Mouse (Mus musculus) layer of hippocampus, postnatal 14 days (tissue): ENCODE results near the gene Tead1. TPM values are rescaled to one million over a fixed set of nuclear protein-coding genes. Genes with fewer than 3 reads are reported as not detected.

Source experiments
- DNase-seq, 2 experiments: peaks; one replicate each; pipeline ENCODE4 v3.0.0; 2021 to 2022; ENCODE audit warnings: low spot score in 2 of 2, mixed read lengths in 1 of 2
- total RNA-seq, 2 experiments: library from RNA; stranded (reverse); gene quantifications; 2 replicates each; pipeline ENCODE4 v1.2.3; 2021

Tead1 gene
- total RNA-seq, 2 experiments from 2014 or later, result 30.7 to 34.3 TPM

DNA sequence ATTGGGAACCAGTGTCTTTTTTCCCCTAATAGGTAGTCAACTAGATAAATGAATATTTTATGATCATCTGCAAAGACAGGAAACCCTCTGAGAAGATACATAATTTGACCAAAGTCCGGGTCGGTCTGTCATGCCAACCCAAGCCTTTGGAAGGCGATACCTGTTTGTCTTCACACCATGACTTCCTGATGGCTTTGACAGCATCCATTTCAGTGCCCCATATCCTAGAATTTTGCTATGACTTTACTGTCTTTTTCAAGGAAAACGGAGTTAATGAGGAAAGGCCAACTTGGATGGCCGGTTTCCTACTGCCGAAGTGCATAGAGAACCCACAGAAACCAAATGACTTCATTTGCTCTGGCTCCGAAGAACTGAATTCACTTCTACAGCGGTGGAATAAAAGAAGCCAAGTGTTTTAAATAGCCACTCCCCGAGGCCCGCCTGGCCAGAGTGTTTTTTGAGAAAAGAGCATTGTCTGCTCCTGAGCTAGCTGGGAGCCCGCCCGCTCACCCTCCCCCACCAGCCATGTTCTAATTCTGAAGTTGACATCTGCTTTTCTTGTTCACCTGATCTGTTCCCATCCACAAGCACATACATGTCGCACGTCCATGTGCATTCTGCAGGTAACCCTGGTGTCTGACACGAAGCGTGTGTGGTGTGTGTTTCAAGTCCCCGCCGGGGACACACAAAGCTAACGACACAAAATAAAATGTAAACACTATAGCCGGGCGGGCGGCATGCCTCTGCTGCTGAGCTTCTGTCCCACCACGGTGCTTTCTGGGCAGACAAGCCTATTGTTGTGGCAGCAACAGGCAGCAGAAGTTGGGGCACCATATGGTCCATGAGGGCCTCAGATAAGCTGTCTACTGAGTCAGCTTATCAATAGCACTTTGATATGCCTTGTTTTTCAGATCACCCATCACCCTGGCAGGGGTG lies 5.8 kb downstream of the Tead1 start:
- DNase-seq, result peak in 1 of 2 experiments; percentile 45

GRCm38 (mm10) chr7:112685993-112686392 lies 6.9 kb downstream of the Tead1 start:
- no peak for DNase-seq

DNA sequence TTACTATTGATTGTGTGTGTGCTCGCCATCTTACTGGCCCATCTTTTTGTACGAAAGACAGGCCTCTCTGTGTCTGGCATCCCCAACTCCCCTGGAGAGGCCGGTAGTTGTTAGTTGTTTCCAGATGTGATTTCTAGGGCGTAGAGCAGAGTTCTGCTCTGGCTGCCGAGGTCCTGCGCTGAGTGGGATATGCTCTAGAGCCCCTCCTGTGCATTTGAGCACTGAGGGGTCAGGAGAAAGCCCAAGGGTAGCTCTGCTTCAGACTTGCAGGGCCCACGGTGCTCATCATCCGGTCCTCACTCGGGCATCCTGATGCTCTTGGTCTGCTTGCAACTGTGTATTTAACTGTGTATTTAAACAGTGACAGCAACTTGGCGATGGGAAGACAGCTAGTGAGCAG lies 7.5 kb downstream of the Tead1 start:
- DNase-seq, result no peak

GRCm38 (mm10) chr7:112688425-112689001 lies 9.4 kb downstream of the Tead1 start:
- no peak for DNase-seq

DNA sequence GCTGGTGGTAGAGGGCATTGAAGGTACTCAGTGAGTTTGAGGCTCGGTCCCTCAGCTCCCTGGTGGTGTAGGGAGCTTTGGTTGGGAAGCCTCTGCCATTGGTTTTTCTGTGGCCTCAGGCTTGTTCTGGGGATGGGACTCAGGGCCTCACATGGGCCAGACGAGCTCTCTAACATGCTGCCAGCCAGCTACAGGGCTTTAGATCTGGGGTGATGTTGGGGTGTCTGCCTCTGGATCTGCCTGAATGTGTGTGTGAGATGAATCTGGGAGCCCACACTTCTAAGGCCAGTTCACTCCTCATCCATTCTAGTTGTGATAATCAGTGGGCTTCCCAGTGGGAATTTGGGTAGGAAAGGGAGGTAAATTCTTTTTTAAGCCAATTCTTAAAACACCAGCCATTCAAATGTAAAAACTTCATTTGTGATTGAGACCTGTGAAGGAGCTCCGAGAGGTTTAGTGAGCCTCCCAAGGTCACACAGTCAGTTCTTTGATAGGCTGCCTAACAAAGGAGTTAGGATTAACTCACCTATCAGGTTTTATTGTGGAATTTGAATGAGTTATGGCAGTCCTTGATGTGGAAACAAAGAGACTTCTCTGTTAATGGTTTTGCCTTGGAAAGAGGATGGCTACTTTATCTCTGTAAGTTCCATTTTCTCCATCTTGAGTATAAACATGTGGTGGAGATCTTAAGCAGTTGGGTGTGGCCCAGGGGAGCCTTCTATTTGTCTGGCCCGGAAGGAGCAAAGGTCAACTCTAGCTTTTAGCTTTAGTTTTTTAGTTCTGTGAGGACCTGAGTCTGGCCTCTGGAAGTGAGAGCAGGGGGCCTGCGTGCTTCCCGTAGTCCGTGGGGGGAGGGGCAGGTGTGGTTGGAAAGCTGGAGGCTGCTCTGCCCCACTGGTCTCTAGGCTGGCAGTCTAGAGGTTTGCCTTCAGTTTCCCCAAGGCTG lies 12.0 kb downstream of the Tead1 start:
- DNase-seq, result no peak

- no peak for DNase-seq
Measured at GRCm38 (mm10) chr7:112693566-112693965, 14.4 kb downstream of the Tead1 start.

DNA sequence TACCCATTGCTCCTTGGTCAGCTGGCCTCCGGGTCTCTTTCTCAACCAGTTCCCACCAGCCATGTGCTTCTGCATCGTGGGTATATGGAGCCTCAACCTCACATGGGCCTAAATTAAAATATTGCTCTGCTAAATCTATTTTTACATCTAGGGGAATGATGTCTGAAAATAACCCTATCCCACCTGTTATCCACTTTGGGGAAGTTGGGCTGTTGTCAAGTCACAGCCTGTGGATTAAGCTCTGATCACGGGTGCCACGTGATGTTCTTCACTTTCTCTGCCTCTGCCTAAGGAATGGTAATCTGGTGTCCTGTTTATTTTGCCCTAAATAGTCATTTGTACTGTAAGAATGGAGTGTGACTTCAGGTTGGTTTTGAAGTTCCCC lies 17.7 kb downstream of the Tead1 start:
- DNase-seq, result no peak

- peak in 1 of 2 experiments; percentile 31 for DNase-seq
Measured at GRCm38 (mm10) chr7:112697162-112697841, 18.2 kb downstream of the Tead1 start.

- no peak for DNase-seq
Measured at GRCm38 (mm10) chr7:112700082-112700481, 21.0 kb downstream of the Tead1 start.

DNA sequence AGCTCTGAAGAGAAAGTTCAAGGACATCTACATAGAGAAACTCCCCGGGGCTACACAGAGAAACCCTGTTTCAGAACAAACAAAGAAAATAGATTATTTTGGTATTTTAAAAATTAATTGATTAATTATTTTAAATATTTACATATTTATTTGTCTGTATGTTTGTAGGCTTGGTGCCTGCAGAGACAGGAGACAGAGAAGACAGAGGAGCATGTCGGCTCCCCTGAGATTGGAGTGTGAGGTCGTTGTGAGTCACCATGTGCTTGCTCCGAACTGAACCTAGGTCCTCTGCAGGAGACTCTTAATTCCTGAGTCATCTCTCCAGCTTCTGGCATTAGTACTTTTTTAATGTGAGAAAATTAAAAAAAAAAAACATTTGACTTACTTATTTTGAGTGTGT lies 24.2 kb downstream of the Tead1 start:
- DNase-seq, result no peak

- no peak for DNase-seq
Measured at GRCm38 (mm10) chr7:112705870-112706269, 26.8 kb downstream of the Tead1 start.

- no peak for DNase-seq
Measured at GRCm38 (mm10) chr7:112706756-112707155, 27.6 kb downstream of the Tead1 start.

DNA sequence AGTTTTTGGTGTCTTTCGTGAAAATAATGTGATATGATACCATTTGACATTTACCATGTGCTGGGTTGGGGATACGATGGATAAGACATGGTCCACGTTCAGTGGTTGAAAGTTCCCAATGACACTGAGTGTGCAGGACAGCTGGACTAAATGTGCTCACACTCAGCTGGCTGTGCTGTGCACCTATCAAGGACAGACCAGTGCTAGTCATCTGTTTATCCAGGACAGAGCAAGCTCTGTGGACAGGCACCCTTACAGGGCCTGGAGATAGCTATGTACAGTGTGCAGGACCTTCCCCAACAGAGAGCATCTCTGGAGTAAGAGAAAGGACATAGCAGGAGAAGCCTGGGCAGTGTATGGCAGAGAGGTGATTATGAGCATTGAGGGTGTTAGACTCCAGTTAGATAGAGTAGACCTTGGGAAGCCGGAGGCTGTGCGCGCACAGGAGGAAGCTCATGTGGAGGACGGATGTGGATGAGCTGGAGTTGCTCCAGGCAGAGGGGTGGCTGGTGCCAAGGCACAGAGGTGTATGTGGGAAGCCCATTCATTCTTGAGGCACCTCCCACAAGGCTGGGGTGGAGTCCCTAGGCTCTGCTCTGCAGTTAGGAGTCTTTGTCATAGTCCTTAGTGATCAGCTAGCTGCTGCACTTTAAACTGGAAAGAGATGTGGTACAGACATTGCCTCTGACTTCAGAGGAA lies 31.4 kb downstream of the Tead1 start:
- no peak for DNase-seq

DNA sequence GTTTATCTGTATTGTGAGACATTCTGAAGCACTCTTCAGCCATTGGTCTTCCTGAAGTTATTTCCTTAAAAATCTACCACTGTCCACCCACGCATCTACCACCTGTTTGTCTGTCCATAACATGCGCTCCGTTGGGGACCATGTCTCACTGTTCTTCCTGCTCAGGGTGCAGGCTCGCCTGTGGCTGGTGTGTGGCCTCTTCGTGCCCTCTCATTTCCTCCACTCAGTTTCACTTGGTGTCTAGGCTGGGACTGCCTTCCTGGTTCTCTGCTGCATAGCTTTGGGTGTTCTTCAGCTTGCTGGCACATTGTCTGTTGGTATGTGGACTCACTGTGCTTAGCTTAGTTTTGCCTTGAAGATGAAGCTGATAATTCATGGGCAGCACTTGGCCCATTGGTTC lies 32.9 kb downstream of the Tead1 start:
- no peak for DNase-seq

- no peak for DNase-seq
Measured at GRCm38 (mm10) chr7:112713509-112713908, 34.4 kb downstream of the Tead1 start.

- DNase-seq, result no peak
Measured at GRCm38 (mm10) chr7:112714783-112715182, 35.7 kb downstream of the Tead1 start.

GRCm38 (mm10) chr7:112716701-112717100 lies 37.6 kb downstream of the Tead1 start:
- no peak for DNase-seq

- DNase-seq, result no peak
Measured at GRCm38 (mm10) chr7:112717676-112718075, 38.6 kb downstream of the Tead1 start.

DNA sequence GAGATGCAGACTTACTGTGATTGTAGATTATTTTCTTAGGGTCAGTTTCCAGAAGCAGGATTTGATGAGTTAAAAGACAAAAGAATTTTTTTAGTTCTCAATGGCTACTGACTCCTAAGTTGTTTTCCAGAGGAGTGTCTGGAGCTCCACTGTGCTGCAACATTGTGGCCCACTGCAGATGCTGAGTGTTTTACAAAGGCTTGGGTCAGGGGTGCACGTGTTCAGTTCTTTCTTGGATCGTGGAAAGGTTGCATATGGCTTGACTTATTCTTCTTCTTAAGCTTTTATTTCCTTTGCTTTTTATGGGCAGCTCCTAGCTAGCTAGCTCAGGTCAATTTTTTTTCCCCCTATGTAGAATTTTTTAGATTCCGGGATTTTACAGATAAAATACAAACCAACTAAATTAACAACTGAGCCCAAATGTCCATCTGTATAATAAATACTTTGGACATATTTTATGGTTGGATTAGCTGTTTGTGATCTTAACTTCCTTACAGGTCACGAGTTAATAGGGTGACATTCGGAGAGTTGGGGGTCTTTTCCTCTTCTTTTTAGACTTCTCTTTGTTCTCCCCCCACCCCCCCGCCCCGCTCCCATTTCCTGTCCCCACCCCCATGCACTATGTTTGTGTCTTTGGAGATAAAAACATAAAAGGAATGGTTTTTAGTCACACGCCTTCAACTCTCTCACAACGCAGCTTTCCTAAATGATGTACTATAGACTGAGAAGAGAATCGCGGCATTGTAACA lies 40.5 kb downstream of the Tead1 start:
- DNase-seq, result no peak
